22 mouse cellular contexts compared by ENCODE assay signal in genomic region chr10:69152971-69153370, GRCm38 (mm10). TPM values are rescaled to one million over a fixed set of nuclear protein-coding genes. Genes with fewer than 3 reads are reported as not detected.
DNase-seq lines count a peak whose midpoint lies in the region; ATAC-seq and TF ChIP-seq lines count a peak whose summit lies in the region.
"Had no signal": no experiment of that assay in that cellular context is flagged by ENCODE, and none has a peak within 500 bp of the region (broad histone marks: within the 10 kb centered on the region; RNA-seq: fewer than 3 reads in every experiment).

No protein-coding gene starts in this region.

- no peak; the same call in 1 of the 2 replicates for ATAC-seq in kidney, embryonic 16.5 days (ENCODE audit: low FRiP score, low TSS enrichment)
- ATAC-seq in kidney, postnatal 0 days (replicated peaks; ENCODE audit: low FRiP score, low read depth), result peak; percentile 84
- no peak for ATAC-seq in heart, embryonic 12.5 days (ENCODE audit: insufficient number of reproducible peaks, low FRiP score)
- ATAC-seq: CD4-positive, CD25-positive, alpha-beta regulatory T cell, adult 4 months; forebrain, embryonic 13.5 days had no signal

- no peak overlapping the region for H3K27ac ChIP-seq in kidney, embryonic 16.5 days (ENCODE audit: low read length)
- 0 out of 2 replicates have a peak overlapping the region, but pooled peaks have one; percentile 25 for H3K27ac ChIP-seq in kidney, postnatal 0 days
- no peak overlapping the region for H3K27ac ChIP-seq in heart, embryonic 12.5 days (ENCODE audit: poor library complexity, severe bottlenecking)
- H3K27ac ChIP-seq: embryonic facial prominence, embryonic 10.5 days; forebrain, embryonic 13.5 days; gastrocnemius, adult 2 months had no signal

- no peaks in the 10 kb centered on the region for H3K27me3 ChIP-seq in kidney, embryonic 16.5 days (ENCODE audit: insufficient read depth, low read length)
- no peaks in the 10 kb centered on the region for H3K27me3 ChIP-seq in kidney, postnatal 0 days (ENCODE audit: insufficient read depth, low read length)
- H3K27me3 ChIP-seq in heart, embryonic 12.5 days (replicated peaks), result no peaks in the 10 kb centered on the region
- H3K27me3 ChIP-seq: forebrain, embryonic 13.5 days had no signal

- H3K4me3 ChIP-seq in kidney, embryonic 16.5 days (ENCODE audit: low read length), result no peak overlapping the region
- no peak overlapping the region for H3K4me3 ChIP-seq in kidney, postnatal 0 days (replicated peaks; ENCODE audit: low read depth, low read length)
- H3K4me3 ChIP-seq in heart, embryonic 12.5 days, result no peak overlapping the region
- H3K4me3 ChIP-seq: embryonic facial prominence, embryonic 10.5 days; forebrain, embryonic 13.5 days; gastrocnemius, adult 2 months had no signal

- no peaks in the 10 kb centered on the region for H3K9me3 ChIP-seq in kidney, embryonic 16.5 days (ENCODE audit: low read length)
- no peaks in the 10 kb centered on the region for H3K9me3 ChIP-seq in kidney, postnatal 0 days (replicated peaks; ENCODE audit: low read length)
- no peaks in the 10 kb centered on the region for H3K9me3 ChIP-seq in heart, embryonic 12.5 days (replicated peaks)
- H3K9me3 ChIP-seq: embryonic facial prominence, embryonic 10.5 days; forebrain, embryonic 13.5 days had no signal

- no peak overlapping the region for H3K4me2 ChIP-seq in kidney, embryonic 16.5 days (replicated peaks; ENCODE audit: low read depth, low read length)
- H3K4me2 ChIP-seq in kidney, postnatal 0 days (ENCODE audit: low read length), result no peak overlapping the region
- H3K4me2 ChIP-seq in heart, embryonic 12.5 days, result no peak overlapping the region
- H3K4me2 ChIP-seq: forebrain, embryonic 13.5 days had no signal

- no peak overlapping the region for H3K9ac ChIP-seq in kidney, embryonic 16.5 days (replicated peaks; ENCODE audit: low read length)
- H3K9ac ChIP-seq in kidney, postnatal 0 days (ENCODE audit: low read depth, low read length), result no peak overlapping the region
- no peak overlapping the region for H3K9ac ChIP-seq in heart, embryonic 12.5 days
- H3K9ac ChIP-seq: forebrain, embryonic 13.5 days had no signal

- peak; percentile 44 for DNase-seq in kidney, adult 18-20 months
- no peak for DNase-seq in kidney, postnatal 0 days (ENCODE audit: low spot score)
- no peak for DNase-seq in kidney, adult 11 months
- peak; percentile 32 for DNase-seq in kidney, postnatal 10 days
- peak; percentile 61 for DNase-seq in retina, embryonic 14.5 days (ENCODE audit: low spot score)
- DNase-seq in urinary bladder, postnatal 36 days (ENCODE audit: low spot score in 2 of 2), result no peak
- DNase-seq: adrenal gland, adult 8-10 months; adrenal gland, postnatal 36 days; B cell, adult 2 months; cerebellum, adult 2 months; cerebellum, postnatal 10 days; gastrocnemius, adult 2 months; gastrocnemius, postnatal 25 days; heart, adult 11 months; heart, postnatal 10 days; heart, postnatal 4 days had no signal

- H3K36me3 ChIP-seq in kidney, embryonic 16.5 days (ENCODE audit: insufficient read depth, low read length), result no peaks in the 10 kb centered on the region
- no peaks in the 10 kb centered on the region for H3K36me3 ChIP-seq in kidney, postnatal 0 days (ENCODE audit: insufficient read depth, low read length)
- no peaks in the 10 kb centered on the region for H3K36me3 ChIP-seq in heart, embryonic 12.5 days
- H3K36me3 ChIP-seq: embryonic facial prominence, embryonic 10.5 days; G1E had no signal

- H3K4me1 ChIP-seq in kidney, embryonic 16.5 days (ENCODE audit: insufficient read depth, low read length), result peaks cover 7% of the 10 kb centered on the region
- H3K4me1 ChIP-seq in kidney, postnatal 0 days (replicated peaks; ENCODE audit: insufficient read depth, low read length), result no peaks in the 10 kb centered on the region
- H3K4me1 ChIP-seq in heart, embryonic 12.5 days (replicated peaks), result peaks cover 3% of the 10 kb centered on the region; the same call in 1 of the 2 replicates
- H3K4me1 ChIP-seq: embryonic facial prominence, embryonic 10.5 days; forebrain, embryonic 13.5 days had no signal

- 70% methylated on average over 4 of the region's 4 CpGs for WGBS in kidney, embryonic 16.5 days
- WGBS in kidney, postnatal 0 days, result 66% methylated on average over 4 of the region's 4 CpGs
- WGBS in heart, embryonic 12.5 days, result 72% methylated on average over 4 of the region's 4 CpGs

- no peak for TF ChIP-seq CTCF in kidney, postnatal 0 days (IDR thresholded peaks at IDR 0.05; ENCODE audit: low read depth)

RNA-seq across cellular contexts. Expression of gene Rhobtb1, which starts 1.7 kb away (rescaled TPM):
- 22.2 and 24.4 TPM in 2 replicates for polyA plus RNA-seq in kidney, embryonic 16.5 days (2015; fragmentation: Nextera tagmentation; extraction: Ambion mirVana)
- 23.3 and 24.6 TPM in 2 replicates for polyA plus RNA-seq in kidney, postnatal 0 days (2015; fragmentation: Nextera tagmentation; extraction: Ambion mirVana)
- 32.8 and 32.9 TPM in 2 replicates for polyA plus RNA-seq in heart, embryonic 12.5 days (2016; fragmentation: Nextera tagmentation; extraction: Ambion mirVana)
- polyA plus RNA-seq: CD4-positive, CD25-positive, alpha-beta regulatory T cell, adult 4 months; G1E had no signal

RNA-seq across cellular contexts. Expression of gene A930033H14Rik, which starts 59.9 kb away (rescaled TPM):
- polyA plus RNA-seq in kidney, embryonic 16.5 days (2015; fragmentation: Nextera tagmentation; extraction: Ambion mirVana), result 2.2 and 2.3 TPM in 2 replicates
- 2.3 and 2.9 TPM in 2 replicates for polyA plus RNA-seq in kidney, postnatal 0 days (2015; fragmentation: Nextera tagmentation; extraction: Ambion mirVana)
- 1.9 TPM in 2 replicates for polyA plus RNA-seq in heart, embryonic 12.5 days (2016; fragmentation: Nextera tagmentation; extraction: Ambion mirVana)
- polyA plus RNA-seq: CD4-positive, CD25-positive, alpha-beta regulatory T cell, adult 4 months; G1E had no signal

Comparison
In these comparisons a context has a peak if more than half of its experiments do, and no peak if none do; other contexts are left out.
1. DNase-seq: peak in kidney, adult 18-20 months (single experiment), kidney, postnatal 10 days (single experiment) and retina, embryonic 14.5 days (single experiment); none in kidney, postnatal 0 days (single experiment), kidney, adult 11 months (single experiment) and urinary bladder, postnatal 36 days (0 of 2).